Mouse (Mus musculus) liver, embryonic 14.5 days (tissue): Measurements from ENCODE around the gene Mnd1.

Source experiments
- CTCF ChIP-seq: IDR thresholded peaks from 2 replicates; pipeline ENCODE4 v1.5.1; 2016; ENCODE audit warnings: antibody characterized with exemption, low read depth, control low read depth
- EP300 ChIP-seq: IDR thresholded peaks from 2 replicates; pipeline ENCODE4 v1.6.1; 2016; ENCODE audit warnings: antibody characterized with exemption, low read depth

DNA sequence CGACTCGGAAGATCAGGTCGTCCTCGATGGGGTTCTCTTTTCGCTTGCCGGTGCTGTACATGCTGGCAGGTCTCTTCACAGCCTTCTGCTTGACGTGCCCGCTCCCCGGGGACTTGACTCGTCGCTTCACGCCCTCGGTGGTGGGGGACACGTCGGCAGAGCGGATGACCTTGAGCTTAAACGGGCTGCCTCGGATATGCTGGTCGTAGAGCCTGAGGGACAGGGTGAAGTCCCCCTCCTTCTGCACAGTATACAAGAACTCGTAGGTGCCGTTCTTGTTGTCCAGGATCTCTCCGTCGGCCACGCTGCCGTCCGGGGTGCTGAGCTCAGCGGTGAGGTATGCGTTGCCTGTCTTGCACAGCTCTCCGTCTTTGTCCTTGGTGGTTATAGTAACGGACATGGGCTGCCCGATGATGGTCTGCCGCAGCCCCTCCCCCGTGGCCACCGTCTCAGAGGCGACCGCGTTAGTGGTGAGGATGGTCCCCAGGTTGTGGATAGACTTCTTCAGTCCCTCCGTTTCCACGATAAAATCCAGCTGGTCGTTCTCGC lies 35.0 kb upstream of the Mnd1 start:
- TF ChIP-seq CTCF (no peak), EP300 (no peak)
